Mouse (Mus musculus) gastrocnemius, adult 8-10 months (tissue): ENCODE measurements around the gene Smyd2. TPM values are rescaled to one million over a fixed set of nuclear protein-coding genes. Genes with fewer than 3 reads are reported as not detected.

ENCODE experiments used
- DNase-seq, 2 experiments: peaks; one replicate each; pipeline ENCODE4 v3.0.0; 2022; ENCODE audit warnings: low spot score in 2 of 2
- total RNA-seq, 4 experiments: library from RNA; stranded (reverse); gene quantifications; 2 replicates each; pipeline ENCODE4 v1.2.4; 2022

The Smyd2 gene
- total RNA-seq, 4 experiments from 2014 or later = 322 to 345 (median 328) TPM

- DNase-seq = no peak
Measured at GRCm38 (mm10) chr1:189873591-189873990, 48.6 kb downstream of the Smyd2 start.

- no peak for DNase-seq
Measured at GRCm38 (mm10) chr1:189872050-189872449, 50.1 kb downstream of the Smyd2 start.

- DNase-seq = no peak
Measured at GRCm38 (mm10) chr1:189871625-189872024, 50.5 kb downstream of the Smyd2 start.

- no peak for DNase-seq
Measured at GRCm38 (mm10) chr1:189870539-189870938, 51.6 kb downstream of the Smyd2 start.

- DNase-seq = no peak
Measured at GRCm38 (mm10) chr1:189869651-189870270, 52.4 kb downstream of the Smyd2 start.

GRCm38 (mm10) chr1:189868036-189868435, 54.1 kb downstream of the Smyd2 start:
- no peak for DNase-seq

- DNase-seq = no peak
Measured at GRCm38 (mm10) chr1:189867497-189867896, 54.7 kb downstream of the Smyd2 start.

- DNase-seq = no peak
Measured at GRCm38 (mm10) chr1:189867034-189867433, 55.1 kb downstream of the Smyd2 start.

- DNase-seq = no peak
Measured at GRCm38 (mm10) chr1:189866621-189867020, 55.5 kb downstream of the Smyd2 start.

- no peak for DNase-seq
Measured at GRCm38 (mm10) chr1:189864846-189865560, 57.2 kb downstream of the Smyd2 start.

GRCm38 (mm10) chr1:189864301-189864700, 57.9 kb downstream of the Smyd2 start:
- no peak for DNase-seq

GRCm38 (mm10) chr1:189863727-189864126, 58.4 kb downstream of the Smyd2 start:
- no peak for DNase-seq

- no peak for DNase-seq
Measured at GRCm38 (mm10) chr1:189860942-189861315, 61.2 kb downstream of the Smyd2 start.

GRCm38 (mm10) chr1:189860112-189860941, 61.8 kb downstream of the Smyd2 start:
- no peak for DNase-seq

GRCm38 (mm10) chr1:189858377-189858776, 63.8 kb downstream of the Smyd2 start:
- no peak for DNase-seq

- DNase-seq = no peak
Measured at GRCm38 (mm10) chr1:189855739-189856138, 66.4 kb downstream of the Smyd2 start.

- DNase-seq = no peak
Measured at GRCm38 (mm10) chr1:189854646-189855045, 67.5 kb downstream of the Smyd2 start.

- DNase-seq = peak; percentile 16 to 34
Measured at GRCm38 (mm10) chr1:189852456-189852855, 69.7 kb downstream of the Smyd2 start.

- no peak for DNase-seq
Measured at GRCm38 (mm10) chr1:189852051-189852450, 70.1 kb downstream of the Smyd2 start.

GRCm38 (mm10) chr1:189849550-189849949, 72.6 kb downstream of the Smyd2 start:
- no peak for DNase-seq

- no peak for DNase-seq
Measured at GRCm38 (mm10) chr1:189846319-189846718, 75.8 kb downstream of the Smyd2 start.

GRCm38 (mm10) chr1:189834166-189834565, 88.0 kb downstream of the Smyd2 start:
- DNase-seq = no peak
